Mouse (Mus musculus) midbrain, embryonic 14.5 days (tissue): Measurements from ENCODE around the gene Aim2. TPM values are rescaled to one million over a fixed set of nuclear protein-coding genes. Genes with fewer than 3 reads are reported as not detected.
"Not testable (repeated sequence)": the region's sequence is repeated elsewhere in the genome, so short reads cannot be mapped to it uniquely, and the experiment has no call there.

Experiments used
- ATAC-seq: fragments of 200-750 bp; cut with Nextera tagmentation; 2 replicates; pipeline ENCODE4 v1.8.0; 2017; ENCODE audit warnings: moderate number of reproducible peaks, moderate library complexity; ENCODE audit not compliant: low FRiP score, low TSS enrichment
- DNase-seq: peaks from one replicate; pipeline ENCODE4 v3.0.0-alpha.2; 2015
- H3K27ac ChIP-seq: fragments of 300-500 bp; sonication (generic); replicated peaks from 2 replicates; pipeline ENCODE4 v1.5.1; 2014; ENCODE audit warnings: mild to moderate bottlenecking, low read depth, low read length, moderate library complexity
- H3K27me3 ChIP-seq: fragments of 300-500 bp; sonication (generic); 2 replicates; pipeline ENCODE4 v1.6.1; 2014; ENCODE audit warnings: low read length, control low read depth, mixed read lengths; ENCODE audit not compliant: control insufficient read depth, insufficient read depth
- H3K36me3 ChIP-seq: fragments of 300-500 bp; sonication (generic); 2 replicates; pipeline ENCODE4 v1.6.1; 2014; ENCODE audit warnings: low read length, control low read depth; ENCODE audit not compliant: control insufficient read depth, insufficient read depth
- H3K4me1 ChIP-seq: fragments of 300-500 bp; sonication (generic); 2 replicates; pipeline ENCODE4 v1.6.1; 2014; ENCODE audit warnings: mild to moderate bottlenecking, antibody characterized with exemption, low read length, control low read depth; ENCODE audit not compliant: control insufficient read depth, insufficient read depth
- H3K4me2 ChIP-seq: fragments of 300-500 bp; sonication (generic); 2 replicates; pipeline ENCODE4 v1.6.1; 2014; ENCODE audit warnings: mild to moderate bottlenecking, low read length, moderate library complexity
- H3K4me3 ChIP-seq: fragments of 300-500 bp; sonication (generic); replicated peaks from 2 replicates; pipeline ENCODE4 v1.5.1; 2014; ENCODE audit warnings: low read depth, low read length
- H3K9ac ChIP-seq: fragments of 300-500 bp; sonication (generic); replicated peaks from 2 replicates; pipeline ENCODE4 v1.6.1; 2014; ENCODE audit warnings: mild to moderate bottlenecking, low read length, moderate library complexity
- H3K9me3 ChIP-seq: fragments of 300-500 bp; sonication (generic); 2 replicates; pipeline ENCODE4 v1.6.1; 2016; ENCODE audit warnings: low read length, control low read depth, mixed read lengths; ENCODE audit not compliant: control insufficient read depth
- WGBS: fragments of 180-500 bp; shearing (Covaris S2); extraction: QIAGEN DNeasy Blood & Tissue Kit; methylation state at CpG from one replicate; pipeline ENCODE4 v1.1.7; 2014; 5-methylcytosine and 5-hydroxymethylcytosine counted together
- polyA plus RNA-seq: library from polyadenylated mRNA; unstranded; fragments of >200 nt; fragmentation: Nextera tagmentation; extraction: Ambion mirVana; gene quantifications from 2 replicates; pipeline ENCODE4 v1.2.1, GENCODE M21; 2014

Aim2 gene
- 0.84 and 2.4 TPM in 2 replicates for polyA plus RNA-seq

- Histone ChIP-seq H3K4me2 (peak within 1 kb of the TSS; percentile 46), H3K9me3 (no peaks in the 10 kb centered on the region), H3K9ac (peak within 1 kb of the TSS; percentile 23; the same call in 1 of the 2 replicates), H3K27me3 (no peaks in the 10 kb centered on the region), H3K36me3 (peaks cover 19% of the 10 kb centered on the region), H3K4me1 (peaks cover 15% of the 10 kb centered on the region), H3K27ac (no peak within 1 kb of the TSS), H3K4me3 (peak within 1 kb of the TSS; percentile 17)
- WGBS, result 7% methylated on average over 10 of the region's 10 CpGs
- DNase-seq, result no peak
- peak; percentile 46; the same call in 1 of the 2 replicates for ATAC-seq
These were observed at the start of gene Aim2 for GRCm38 (mm10) chr1:173350372-173350957. Aim2 (plus strand) TSS chr1:173350879.

- not testable (repeated sequence) for H3K27me3 ChIP-seq, H3K27ac ChIP-seq, H3K9me3 ChIP-seq, H3K4me1 ChIP-seq, H3K36me3 ChIP-seq, ATAC-seq, H3K4me2 ChIP-seq, H3K4me3 ChIP-seq, H3K9ac ChIP-seq, DNase-seq
- 32% methylated on average over 3 of the region's 3 CpGs for WGBS
These were observed 47.9 kb upstream of the Aim2 start for GRCm38 (mm10) chr1:173302795-173303194.

- 91% methylated on average over 7 of the region's 7 CpGs for WGBS
- ATAC-seq, result not testable (repeated sequence)
These were observed 37.1 kb upstream of the Aim2 start for GRCm38 (mm10) chr1:173313535-173314050.

GRCm38 (mm10) chr1:173315725-173316124, 35.0 kb upstream of the Aim2 start:
- H3K4me3 ChIP-seq, result no peak overlapping the region
- DNase-seq (no peak), ATAC-seq (no peak)
- 87% methylated on average over 3 of the region's 3 CpGs for WGBS
- H3K4me2 ChIP-seq, result no peak overlapping the region
- H3K4me1 ChIP-seq, result no peaks in the 10 kb centered on the region
- H3K9ac ChIP-seq, result no peak overlapping the region
- no peaks in the 10 kb centered on the region for H3K36me3 ChIP-seq
- H3K27me3 ChIP-seq, result no peaks in the 10 kb centered on the region
- H3K9me3 ChIP-seq, result no peaks in the 10 kb centered on the region
- H3K27ac ChIP-seq, result no peak overlapping the region

More at GRCm38 (mm10) chr1:173313535-173314050, 37.1 kb upstream of the Aim2 start:
- H3K9ac ChIP-seq, H3K4me2 ChIP-seq, DNase-seq, H3K36me3 ChIP-seq, H3K27ac ChIP-seq, H3K9me3 ChIP-seq, H3K4me3 ChIP-seq, H3K4me1 ChIP-seq, H3K27me3 ChIP-seq: not testable (repeated sequence)

- WGBS, result 82% methylated on average over 2 of the region's 2 CpGs
- no peak overlapping the region for H3K27ac ChIP-seq
- no peak for ATAC-seq
- no peaks in the 10 kb centered on the region for H3K27me3 ChIP-seq
- H3K4me2 ChIP-seq, result no peak overlapping the region
- H3K36me3 ChIP-seq, result no peaks in the 10 kb centered on the region
- no peaks in the 10 kb centered on the region for H3K9me3 ChIP-seq
- H3K4me3 ChIP-seq, result no peak overlapping the region
- H3K4me1 ChIP-seq, result 0 out of 2 replicates have a peak, but pooled peaks cover 3% of the 10 kb centered on the region
- no peak overlapping the region for H3K9ac ChIP-seq
- no peak for DNase-seq
These were observed 32.7 kb upstream of the Aim2 start for GRCm38 (mm10) chr1:173317925-173318477.

GRCm38 (mm10) chr1:173321593-173322248, 29.0 kb upstream of the Aim2 start:
- no peaks in the 10 kb centered on the region for H3K9me3 ChIP-seq
- no peaks in the 10 kb centered on the region for H3K27me3 ChIP-seq
- no peaks in the 10 kb centered on the region for H3K36me3 ChIP-seq
- no peak overlapping the region for H3K9ac ChIP-seq
- ATAC-seq (no peak), DNase-seq (no peak)
- no peak overlapping the region for H3K4me2 ChIP-seq
- WGBS, result 56% methylated on average over 8 of the region's 8 CpGs
- H3K27ac ChIP-seq, result no peak overlapping the region
- no peak overlapping the region for H3K4me3 ChIP-seq
- 0 out of 2 replicates have a peak, but pooled peaks cover 3% of the 10 kb centered on the region for H3K4me1 ChIP-seq

GRCm38 (mm10) chr1:173322249-173322627, 28.4 kb upstream of the Aim2 start:
- H3K4me3 ChIP-seq, result no peak overlapping the region
- H3K36me3 ChIP-seq, result no peaks in the 10 kb centered on the region
- WGBS, result 69% methylated on average over 6 of the region's 6 CpGs
- H3K9me3 ChIP-seq, result no peaks in the 10 kb centered on the region
- ATAC-seq (no peak), DNase-seq (no peak)
- H3K27ac ChIP-seq, result no peak overlapping the region
- 0 out of 2 replicates have a peak, but pooled peaks cover 3% of the 10 kb centered on the region for H3K4me1 ChIP-seq
- no peak overlapping the region for H3K4me2 ChIP-seq
- no peaks in the 10 kb centered on the region for H3K27me3 ChIP-seq
- no peak overlapping the region for H3K9ac ChIP-seq

- WGBS, result 33% methylated on average over 5 of the region's 5 CpGs
- no peaks in the 10 kb centered on the region for H3K27me3 ChIP-seq
- no peak overlapping the region for H3K4me2 ChIP-seq
- H3K36me3 ChIP-seq, result no peaks in the 10 kb centered on the region
- DNase-seq (peak; percentile 75), ATAC-seq (no peak)
- 0 out of 2 replicates have a peak, but pooled peaks cover 3% of the 10 kb centered on the region for H3K4me1 ChIP-seq
- H3K4me3 ChIP-seq, result no peak overlapping the region
- no peak overlapping the region for H3K9ac ChIP-seq
- no peak overlapping the region for H3K27ac ChIP-seq
- no peaks in the 10 kb centered on the region for H3K9me3 ChIP-seq
These were observed 26.7 kb upstream of the Aim2 start for GRCm38 (mm10) chr1:173323839-173324585.
